Mouse (Mus musculus) gastrocnemius, postnatal 4 days (tissue): ENCODE data around the gene Fosb. TPM values are rescaled to one million over a fixed set of nuclear protein-coding genes. Genes with fewer than 3 reads are reported as not detected.

Experiments used
- DNase-seq, 2 experiments: peaks; one replicate each; pipeline ENCODE4 v3.0.0; 2021 to 2022; ENCODE audit warnings: low spot score in 2 of 2, mixed read lengths in 2 of 2
- total RNA-seq, 2 experiments: library from RNA; stranded (reverse); gene quantifications; 2 replicates each; pipeline ENCODE4 v1.2.3; 2021

Fosb gene
- total RNA-seq, 2 experiments from 2014 or later, result 2.5 to 3.8 TPM

DNA sequence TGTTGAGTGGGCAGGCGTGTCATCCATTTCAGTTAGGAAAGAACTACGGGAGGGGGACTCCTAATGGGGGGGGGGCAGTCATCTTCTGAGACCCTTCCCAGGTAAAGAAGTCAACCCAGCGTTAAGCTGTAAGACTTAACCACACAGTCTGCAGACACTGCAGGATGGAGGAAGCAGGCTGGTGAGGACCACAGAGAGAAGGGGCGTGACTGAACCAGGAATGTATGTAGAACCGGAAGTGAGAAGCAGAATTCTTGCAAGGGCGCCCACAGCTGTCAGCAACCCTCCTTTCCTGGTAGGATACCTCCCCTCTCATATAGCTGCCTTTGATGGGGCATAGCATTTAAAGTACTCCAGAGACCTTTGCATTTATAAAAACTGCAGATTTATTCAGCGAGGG, 53.3 kb downstream of the Fosb start:
- DNase-seq, result no peak

DNA sequence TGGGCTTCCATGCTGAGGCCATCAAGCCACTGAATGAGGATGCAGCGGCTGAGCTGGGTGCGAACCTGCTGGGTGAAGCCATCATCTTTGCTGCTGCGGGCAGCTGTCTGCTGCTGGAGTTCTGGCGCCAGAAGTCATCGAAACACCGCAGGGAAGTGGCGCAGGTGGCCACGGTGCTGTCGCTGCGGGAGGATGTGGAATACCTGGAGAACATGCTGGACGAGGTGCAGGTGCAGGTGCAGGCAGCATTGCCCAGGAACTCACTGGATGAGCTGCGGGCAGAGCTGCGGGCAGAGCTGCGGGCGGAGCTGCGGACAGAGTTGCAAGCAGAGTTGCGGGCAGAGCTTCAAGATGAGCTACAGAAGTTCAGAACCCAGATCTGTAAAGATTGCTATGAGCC, 54.5 kb downstream of the Fosb start:
- DNase-seq, result no peak

DNA sequence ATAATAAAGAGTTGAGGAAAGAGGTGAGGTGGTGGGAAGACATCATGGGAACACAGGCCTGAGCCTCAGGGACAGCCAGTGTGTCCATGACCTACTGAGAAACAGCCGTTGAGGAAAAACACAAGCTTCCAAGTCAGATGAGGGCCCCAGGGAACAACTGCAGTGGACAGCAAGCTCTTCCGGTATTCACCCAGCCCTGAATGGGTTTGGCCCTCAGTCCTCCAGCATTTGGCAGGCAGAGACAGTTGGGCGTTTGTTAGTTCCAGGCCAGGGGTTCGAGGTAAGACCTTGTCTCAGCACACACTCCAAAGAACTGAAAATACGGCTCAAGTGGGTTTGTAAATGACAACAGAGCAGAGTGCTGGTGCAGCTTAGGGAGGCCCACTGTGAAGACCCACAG, 56.4 kb downstream of the Fosb start:
- no peak for DNase-seq

Other genes starting within 250 kb of the Fosb start
- gene Dmwd, start 233.8 kb downstream of the Fosb start, total RNA-seq, result 10 to 100 TPM; 52.4 to 55.4 TPM
- gene Dmpk, start 226.2 kb downstream of the Fosb start, total RNA-seq, result 100 to 1,000 TPM; 287 to 292 TPM
- gene Six5, start 215.5 kb downstream of the Fosb start, total RNA-seq, result 10 to 100 TPM; 13.5 to 14.7 TPM
- under 1 TPM; 0.34 to 0.62 TPM for gene Gm4969, start 191.7 kb downstream of the Fosb start, total RNA-seq
- gene Fbxo46, start 190.2 kb downstream of the Fosb start, total RNA-seq, result 1 to 10 TPM; 8.0 to 8.4 TPM
- gene Qpctl, start 160.8 kb downstream of the Fosb start, total RNA-seq, result 1 to 10 TPM; 7.7 to 8.8 TPM
- 100 to 1,000 TPM in 1 of 2 experiments, 10 to 100 TPM in 1; 85.4 to 103 TPM for gene Snrpd2, start 160.3 kb downstream of the Fosb start, total RNA-seq
- under 1 TPM; 0.13 to 0.15 TPM for gene Gipr, start 143.9 kb downstream of the Fosb start, total RNA-seq
- 10 to 100 TPM; 17.0 to 18.1 TPM for gene Eml2, start 133.6 kb downstream of the Fosb start, total RNA-seq
- gene Gpr4, start 97.5 kb downstream of the Fosb start, total RNA-seq, result 1 to 10 TPM; 2.2 to 2.7 TPM
- 10 to 100 TPM; 30.7 to 31.3 TPM for gene Opa3, start 81.7 kb downstream of the Fosb start, total RNA-seq
- 10 to 100 TPM; 65.3 to 71.9 TPM for gene Vasp, start 38.2 kb downstream of the Fosb start, total RNA-seq
- not detected for gene Ppm1n, start 30.0 kb downstream of the Fosb start, total RNA-seq
- 100 to 1,000 TPM; 473 to 501 TPM for gene Rtn2, start 27.4 kb downstream of the Fosb start, total RNA-seq
- gene Ercc1, start 34.7 kb upstream of the Fosb start, total RNA-seq, result 10 to 100 TPM; 33.1 to 34.5 TPM
- 10 to 100 TPM in 1 of 2 experiments, 1 to 10 TPM in 1; 9.7 to 10.8 TPM for gene Cd3eap, start 49.4 kb upstream of the Fosb start, total RNA-seq
- 1 to 10 TPM; 4.6 to 6.6 TPM for gene Ppp1r13l, start 49.7 kb upstream of the Fosb start, total RNA-seq
- gene Ercc2, start 72.0 kb upstream of the Fosb start, total RNA-seq, result 10 to 100 TPM; 18.6 to 21.0 TPM
- gene Klc3, start 94.1 kb upstream of the Fosb start, total RNA-seq, result under 1 TPM in 1 of 2 experiments, not detected in 1; 0.16 TPM
- over 10,000 TPM; 12,501 to 12,915 TPM for gene Ckm, start 94.7 kb upstream of the Fosb start, total RNA-seq
- gene Mark4, start 148.8 kb upstream of the Fosb start, total RNA-seq, result 10 to 100 TPM; 18.9 to 20.5 TPM
- under 1 TPM; 0.65 to 0.83 TPM for gene Exoc3l2, start 153.3 kb upstream of the Fosb start, total RNA-seq
- gene Bloc1s3, start 198.3 kb upstream of the Fosb start, total RNA-seq, result 1 to 10 TPM; 1.9 to 2.3 TPM
- gene Trappc6a, start 198.3 kb upstream of the Fosb start, total RNA-seq, result 10 to 100 TPM; 27.3 to 30.6 TPM
- under 1 TPM; 0.10 to 0.12 TPM for gene Nkpd1, start 207.8 kb upstream of the Fosb start, total RNA-seq